Mouse (Mus musculus): ENCODE data around the gene Gm7137.
"Not testable (repeated sequence)": the region's sequence is repeated elsewhere in the genome, so short reads cannot be mapped to it uniquely, and the experiment has no call there.

- TF ChIP-seq POLR2A (IDR thresholded peaks at IDR 0.05; ENCODE audit: borderline replicate concordance, low read depth, low read length); CTCF (IDR thresholded peaks at IDR 0.05; ENCODE audit: low read depth, low read length): not testable (repeated sequence)
Measured at GRCm38 (mm10) chr10:77751254-77751653, 36.7 kb downstream of the Gm7137 start, which contains the start of gene Gm9736.

Data from bone marrow macrophage, adult 2 months (primary cell).